Mouse (Mus musculus): ENCODE results near the gene Rb1.

The Rb1 gene

DNA sequence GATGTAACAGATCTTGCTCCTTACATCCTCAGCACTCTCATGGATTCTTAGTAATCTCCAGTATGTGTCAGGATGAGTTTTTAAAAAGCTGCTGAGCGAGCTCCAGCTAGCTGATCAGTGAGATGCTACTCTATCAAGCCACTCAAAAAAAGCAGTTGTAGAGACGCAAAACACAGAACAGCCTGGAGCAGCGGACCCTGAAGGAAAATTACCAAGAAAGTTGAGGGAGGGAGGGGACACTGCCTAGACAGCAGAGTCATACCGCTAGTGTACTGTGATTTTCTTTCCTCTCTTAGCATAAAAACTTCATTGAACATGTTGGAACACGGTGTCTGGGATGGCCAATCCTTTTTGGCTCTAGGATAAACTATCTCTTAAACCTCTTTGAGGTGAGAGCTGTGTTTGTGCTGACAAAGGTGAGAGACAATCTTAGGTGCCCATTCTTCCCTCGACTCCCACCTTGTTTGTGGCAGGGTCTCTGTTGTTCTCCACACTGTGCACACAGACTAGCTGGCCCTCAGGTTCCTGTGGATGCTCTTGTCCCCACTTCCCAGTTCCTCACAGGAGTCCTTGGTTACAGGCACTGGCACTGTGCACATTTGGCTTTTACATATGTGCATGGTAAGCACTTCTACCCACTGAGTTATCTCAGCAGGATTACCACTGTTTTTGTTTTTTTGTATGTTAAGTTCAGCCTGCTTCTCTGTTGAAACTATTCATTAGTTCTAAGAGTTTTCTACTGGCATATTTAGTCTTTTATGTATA lies 10.9 kb upstream of the Rb1 start:
- in situ Hi-C loops (cut with MboI, MseI) = no loop called here

DNA sequence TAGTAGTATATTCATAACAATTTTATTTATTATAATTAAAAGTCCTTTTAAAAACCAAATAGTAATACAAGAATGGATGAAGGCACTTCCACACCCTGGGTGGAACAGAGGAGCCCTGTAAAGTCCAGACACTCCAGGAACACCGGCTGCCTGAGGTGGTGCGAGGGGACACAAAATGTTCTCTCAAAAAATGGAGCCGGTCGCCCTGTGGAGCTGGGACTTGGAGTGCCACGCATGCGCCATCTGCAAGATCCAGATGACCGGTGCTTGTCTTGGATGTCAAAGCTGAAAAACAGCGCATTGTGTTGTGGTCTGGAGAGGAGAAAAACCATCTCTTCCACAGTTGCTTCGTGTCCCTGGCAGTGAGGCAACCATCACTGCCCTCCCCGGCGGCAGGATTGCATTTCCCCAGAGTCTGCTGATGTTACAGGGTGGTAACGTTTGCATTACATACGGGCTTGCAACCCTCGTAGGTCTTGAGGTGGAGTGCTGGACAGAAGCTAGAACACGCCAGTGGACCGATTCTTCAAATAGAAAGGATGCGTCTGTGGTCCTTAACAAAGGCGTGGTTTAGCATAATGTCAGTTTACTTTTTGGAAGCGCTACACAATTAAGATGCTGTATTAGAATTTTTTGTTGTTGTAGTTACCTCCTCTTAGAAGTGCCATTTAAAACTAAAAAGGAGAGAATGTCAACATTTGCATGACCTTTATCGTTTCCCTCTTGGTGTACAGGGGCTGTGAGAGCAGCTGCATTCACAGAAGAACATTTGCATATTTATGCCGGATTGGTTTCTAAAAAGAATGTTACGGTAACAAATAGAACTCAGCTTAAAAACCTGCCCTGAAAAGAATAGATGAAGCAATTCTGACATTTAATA lies 9.5 kb upstream of the Rb1 start:
- in situ Hi-C loops (cut with MboI, MseI) = no loop called here

DNA sequence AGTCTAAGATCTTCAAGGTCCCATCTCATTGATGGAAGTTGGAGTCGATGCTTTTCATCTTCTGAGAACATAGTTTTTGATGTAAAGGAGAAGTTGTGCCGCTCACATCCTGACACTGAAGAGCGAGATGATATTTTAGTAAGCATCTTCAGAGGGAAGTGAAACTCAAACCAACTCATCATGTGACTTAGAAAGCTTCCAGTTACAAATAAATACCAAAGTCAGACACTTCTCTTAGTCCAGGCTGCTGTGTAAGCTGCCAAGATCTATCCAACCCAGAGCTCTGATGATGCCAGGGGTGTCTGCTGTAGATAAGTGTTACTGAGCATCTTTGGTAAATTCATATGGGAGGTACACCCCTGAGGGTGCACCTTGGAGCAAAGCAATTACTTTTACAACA lies 8.3 kb upstream of the Rb1 start:
- in situ Hi-C loops (cut with MboI, MseI) = no loop called here

DNA sequence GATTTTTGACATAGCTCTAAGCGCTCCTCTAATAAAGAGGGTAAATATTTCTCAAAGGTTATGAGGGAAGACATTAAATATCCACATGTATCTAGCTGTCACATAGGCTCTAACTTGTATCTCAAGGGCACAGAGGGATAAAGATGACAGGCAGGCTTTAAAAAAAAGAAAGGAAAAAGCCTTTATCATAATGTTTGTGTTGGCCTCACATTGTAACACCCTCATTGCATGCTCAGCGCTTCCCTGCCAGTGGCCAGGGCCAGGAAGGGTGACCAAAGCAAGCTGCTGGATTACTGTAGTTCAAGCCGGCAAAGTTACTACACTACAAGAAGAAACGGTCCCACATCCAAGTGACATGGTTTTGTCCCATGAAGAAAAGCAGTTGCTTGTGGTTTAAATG lies 5.8 kb upstream of the Rb1 start:
- in situ Hi-C loops (cut with MboI, MseI) = no loop called here

DNA sequence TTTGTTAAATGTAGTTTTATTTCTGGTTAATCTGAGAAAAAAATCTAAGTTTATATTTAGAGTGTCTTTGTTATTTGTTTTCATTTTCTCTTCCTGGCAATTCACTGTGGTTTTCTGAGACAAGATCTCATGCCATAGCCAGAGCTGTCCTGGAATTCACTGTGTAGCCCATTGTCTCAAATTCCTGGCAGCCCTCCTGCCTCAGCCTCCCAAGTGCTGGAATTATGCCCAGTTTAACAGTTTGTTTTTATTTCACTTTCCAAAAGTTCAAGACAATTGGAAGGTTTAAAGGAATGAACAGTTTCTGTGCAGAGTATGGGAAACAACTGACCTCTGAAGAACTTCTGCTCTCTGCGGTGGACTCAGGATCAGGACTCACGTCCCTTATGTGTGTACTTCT lies 4.2 kb upstream of the Rb1 start:
- in situ Hi-C loops (cut with MboI, MseI) = no loop called here

DNA sequence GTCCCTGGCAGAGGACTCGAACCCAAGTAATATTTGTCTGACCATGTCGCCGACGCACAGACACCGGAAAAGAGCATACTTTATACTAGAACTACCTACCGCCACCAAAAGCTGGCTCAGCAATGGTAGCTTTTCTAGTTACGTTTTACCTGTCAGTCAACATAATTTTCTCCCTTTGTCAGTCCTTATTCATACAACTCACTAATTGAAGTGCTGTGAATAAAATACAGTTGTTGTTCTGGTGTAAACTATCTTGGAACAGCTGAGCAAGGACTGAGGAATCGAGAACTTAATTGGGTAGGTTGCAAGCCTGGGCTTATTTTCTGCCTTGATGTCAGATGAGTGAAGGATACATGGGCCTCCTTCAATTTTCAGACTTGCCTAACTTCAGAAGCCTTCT lies 889 bp upstream of the Rb1 start:
- in situ Hi-C loops (cut with MboI, MseI) = no loop called here

DNA sequence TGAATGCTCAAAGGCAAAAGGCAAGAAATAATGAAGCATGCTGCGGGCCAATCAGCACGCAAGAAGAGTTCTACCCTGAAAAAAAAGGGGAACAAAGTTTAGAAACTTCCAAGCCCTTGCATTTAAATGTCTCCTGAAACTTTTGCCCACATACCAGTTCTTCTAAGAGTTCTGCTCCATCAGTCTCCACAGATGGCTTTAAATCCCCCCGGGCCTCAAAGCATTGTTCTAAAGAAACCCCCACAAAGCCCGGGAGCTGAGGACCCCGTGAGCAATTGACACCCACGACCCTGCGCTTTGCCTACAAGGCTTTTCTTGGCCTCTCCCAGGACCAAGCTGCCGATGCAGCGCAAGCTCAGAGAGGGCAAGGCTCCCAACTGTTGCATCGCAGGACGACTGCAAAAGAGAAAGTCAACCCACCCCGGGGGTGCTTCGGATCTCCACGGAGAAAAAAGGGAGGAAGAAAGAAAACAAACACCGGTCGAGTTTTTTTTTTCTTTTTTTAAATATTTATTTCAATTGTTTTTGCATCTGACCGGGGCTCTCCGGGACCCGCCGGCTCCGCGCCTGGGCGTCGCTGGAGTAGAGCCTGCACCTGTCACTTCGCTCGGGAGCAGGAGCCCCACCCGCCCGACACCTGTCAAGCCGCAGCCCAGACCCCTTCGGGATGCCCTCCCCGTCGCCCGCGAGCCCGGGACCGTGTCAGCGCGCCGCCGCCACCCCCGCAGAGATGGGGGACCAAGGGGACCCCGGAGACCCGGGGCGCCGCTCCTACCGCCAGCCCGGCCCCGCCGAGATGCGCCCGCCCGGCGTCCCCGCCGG lies 777 bp downstream of the Rb1 start:
- in situ Hi-C loops (cut with MboI, MseI) = no loop called here

DNA sequence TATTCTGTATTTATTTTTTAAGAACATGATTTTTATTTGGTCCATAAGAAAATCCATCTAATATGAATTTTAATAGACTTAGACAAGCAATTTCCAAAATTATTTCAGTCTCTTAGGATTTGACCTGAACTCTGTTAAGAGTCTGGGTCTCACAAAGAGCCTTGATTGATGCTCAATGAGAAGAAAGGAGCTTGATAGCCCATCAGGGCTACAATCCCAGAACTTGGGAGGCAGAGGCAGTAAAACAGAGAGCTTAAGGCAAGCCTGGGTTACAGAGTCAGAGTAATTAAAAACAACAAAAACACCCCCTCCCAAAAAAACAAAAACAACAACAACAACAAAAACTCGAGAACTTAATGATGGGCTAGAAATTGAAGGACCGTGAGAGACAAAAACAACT lies 1.7 kb downstream of the Rb1 start:
- in situ Hi-C loops (cut with MboI, MseI) = no loop called here

DNA sequence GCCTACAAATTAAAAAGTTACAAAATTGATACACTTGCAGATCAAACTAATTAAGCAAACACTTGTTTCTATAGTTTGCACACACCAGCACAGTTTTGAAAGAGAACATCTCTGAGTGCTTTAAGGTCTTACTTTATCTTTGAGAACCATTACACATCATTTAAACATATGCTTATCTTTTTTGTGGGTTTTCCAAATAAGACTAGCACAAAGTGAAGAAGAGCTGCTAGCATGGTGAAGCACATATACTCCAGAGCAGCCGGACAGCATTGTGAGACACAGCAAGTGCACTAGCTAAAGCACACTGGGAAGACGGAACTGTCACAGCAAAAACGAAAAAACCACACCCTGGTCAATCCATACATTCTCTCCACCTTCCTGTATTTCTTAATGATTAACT lies 3.5 kb downstream of the Rb1 start:
- in situ Hi-C loops (cut with MboI, MseI) = no loop called here

DNA sequence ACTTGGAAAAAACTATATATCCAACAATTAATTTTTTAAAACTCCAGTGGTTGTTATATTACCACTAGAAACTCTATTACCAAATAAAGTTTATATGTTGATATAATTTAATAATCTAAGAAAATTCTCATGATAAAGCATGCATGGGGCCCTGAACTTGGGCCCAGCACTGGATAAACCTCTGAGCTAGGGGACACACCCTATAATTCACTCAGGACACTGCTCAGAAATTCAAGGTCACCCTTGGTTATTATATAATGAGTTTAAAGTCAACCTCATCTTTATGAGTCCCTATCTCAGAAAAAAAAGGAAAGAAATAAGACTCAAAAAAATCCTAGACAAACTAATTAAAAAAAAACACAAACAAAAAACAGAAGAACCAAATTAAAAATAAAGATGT lies 8.7 kb downstream of the Rb1 start:
- in situ Hi-C loops (cut with MboI, MseI) = no loop called here

DNA sequence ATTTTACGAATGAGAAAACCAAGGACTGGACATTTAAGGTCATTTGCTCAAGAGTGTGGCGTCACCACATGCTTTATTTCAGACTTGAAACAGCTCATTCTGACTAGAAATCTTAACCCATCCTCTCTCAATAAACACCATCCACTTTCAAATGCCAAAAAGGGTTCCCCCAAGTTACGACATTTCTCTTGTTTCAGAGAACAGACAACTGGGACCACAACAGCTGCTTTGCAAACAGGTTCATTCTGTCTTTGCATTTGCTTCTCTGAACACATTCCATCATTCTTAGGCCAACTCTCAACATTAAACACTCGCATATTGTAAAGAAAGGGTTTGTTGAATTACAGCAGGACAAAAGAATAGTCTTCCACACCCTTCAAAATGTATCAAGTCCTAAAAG lies 11.8 kb downstream of the Rb1 start:
- in situ Hi-C loops (cut with MboI, MseI) = no loop called here

DNA sequence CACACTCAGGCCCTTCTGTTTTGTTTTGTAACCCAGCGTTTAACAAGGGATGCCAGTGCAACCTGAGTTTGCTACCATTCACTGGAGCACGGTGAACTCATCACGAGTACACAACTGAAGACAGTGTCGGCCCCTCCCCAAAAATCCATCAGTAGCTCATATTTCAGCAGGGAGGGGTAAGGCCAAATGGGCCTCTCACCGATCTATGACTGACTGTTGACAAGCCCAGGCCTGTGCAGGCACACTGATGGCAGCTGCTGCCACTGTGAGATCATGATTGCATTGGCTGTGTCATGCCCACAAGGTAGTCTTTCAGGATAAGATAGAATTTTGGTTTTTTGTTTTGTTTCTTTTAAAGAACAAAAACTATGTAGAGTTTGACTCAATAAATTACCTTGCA lies 12.2 kb downstream of the Rb1 start:
- in situ Hi-C loops (cut with MboI, MseI) = no loop called here

DNA sequence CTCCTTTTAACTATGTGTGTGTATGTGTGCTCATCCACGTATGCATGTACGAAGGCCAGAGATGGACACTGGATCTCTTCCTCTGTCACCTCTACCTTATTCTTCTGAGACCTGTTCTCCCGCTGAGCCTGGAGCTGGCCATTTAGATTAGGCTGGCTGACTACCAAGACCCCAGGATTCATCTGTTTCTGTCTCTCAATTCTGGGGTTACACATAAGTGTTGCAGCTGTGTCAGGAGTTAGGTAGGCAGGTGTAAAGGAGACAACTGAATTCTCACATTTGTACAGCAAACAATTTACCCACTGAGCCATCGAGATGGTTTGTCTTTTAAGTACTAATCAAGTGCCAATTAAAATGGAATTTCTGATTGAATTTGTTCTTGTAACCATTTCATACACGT lies 12.7 kb downstream of the Rb1 start:
- in situ Hi-C loops (cut with MboI, MseI) = no loop called here

DNA sequence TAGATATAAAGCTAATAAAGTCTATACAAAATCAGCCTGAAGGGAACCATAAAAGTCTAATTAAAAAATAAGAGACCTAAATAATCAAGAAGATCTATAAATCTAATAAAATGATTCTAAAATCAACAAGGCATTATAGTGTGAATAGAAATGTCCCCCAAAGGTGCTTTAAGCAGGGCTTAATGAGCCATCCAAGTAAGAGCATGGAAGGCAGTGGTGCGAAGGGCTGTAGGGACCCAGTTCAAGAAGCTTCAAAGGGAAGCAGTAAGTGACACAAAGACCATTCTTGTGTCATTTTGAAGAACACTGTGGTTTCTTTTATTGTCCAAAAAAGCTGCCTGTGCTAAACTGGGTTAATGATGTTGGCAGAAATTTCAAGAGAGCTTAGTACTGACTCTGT lies 18.1 kb downstream of the Rb1 start:
- in situ Hi-C loops (cut with MboI, MseI) = loop anchor here (5.0 kb wide), 1 partner anchor 200 kb away; no protein-coding TSS in a partner anchor

DNA sequence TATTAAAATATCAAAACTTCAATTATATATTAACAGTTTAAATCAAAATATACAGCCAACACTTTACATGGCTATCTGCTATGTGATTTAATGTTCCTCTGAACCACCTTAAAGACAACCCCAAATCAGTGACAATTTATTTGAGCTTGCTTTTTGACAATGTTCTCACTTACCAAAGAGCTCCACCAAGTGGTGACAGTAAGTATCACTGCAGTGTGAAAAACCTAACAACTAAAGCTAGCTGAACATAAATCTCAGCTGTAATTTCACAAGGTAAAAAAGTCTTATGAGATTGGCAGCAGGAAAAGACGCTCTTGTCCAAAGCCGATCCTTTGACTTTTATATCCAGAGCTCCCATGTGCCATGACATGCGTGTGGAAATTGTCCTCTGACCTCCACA lies 22.4 kb downstream of the Rb1 start:
- in situ Hi-C loops (cut with MboI, MseI) = no loop called here

DNA sequence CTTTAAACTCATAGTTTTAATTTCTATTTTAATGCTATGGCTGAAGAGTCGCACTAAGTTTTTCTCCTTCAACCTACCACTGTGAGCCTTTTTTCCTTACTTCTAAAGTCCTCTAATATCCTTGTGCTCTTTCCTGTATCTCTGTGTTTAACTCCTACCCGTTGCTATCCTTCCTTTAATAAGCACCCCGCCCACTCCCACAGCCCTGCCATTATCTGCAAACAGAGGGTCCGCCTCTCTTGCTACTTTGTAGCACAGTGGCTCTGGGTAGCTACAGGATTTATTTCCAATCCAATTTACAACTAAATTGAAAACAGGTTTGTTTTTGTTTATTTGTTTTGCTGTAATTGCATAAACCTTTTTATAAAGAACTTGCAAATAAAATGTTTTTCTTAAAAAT lies 23.8 kb downstream of the Rb1 start:
- in situ Hi-C loops (cut with MboI, MseI) = no loop called here

DNA sequence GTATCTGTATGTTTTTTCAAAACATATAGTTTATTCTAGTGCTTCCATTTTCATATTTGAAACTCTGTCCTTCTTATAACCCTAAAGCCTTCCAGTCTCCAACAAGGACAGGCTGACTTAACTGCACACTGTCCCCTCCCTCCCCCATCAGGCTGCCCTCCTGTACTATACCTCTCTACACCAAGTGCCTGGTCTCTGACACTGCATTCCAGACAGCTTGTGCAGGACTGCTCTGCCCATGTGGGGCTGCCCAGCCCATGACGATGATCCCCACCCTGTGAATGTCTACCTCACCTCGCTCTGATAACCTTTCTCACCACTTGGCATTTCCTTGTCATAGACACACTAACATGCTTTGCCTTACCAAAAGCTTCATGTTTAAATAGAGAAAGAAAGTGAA lies 30.1 kb downstream of the Rb1 start:
- in situ Hi-C loops (cut with MboI, MseI) = no loop called here

DNA sequence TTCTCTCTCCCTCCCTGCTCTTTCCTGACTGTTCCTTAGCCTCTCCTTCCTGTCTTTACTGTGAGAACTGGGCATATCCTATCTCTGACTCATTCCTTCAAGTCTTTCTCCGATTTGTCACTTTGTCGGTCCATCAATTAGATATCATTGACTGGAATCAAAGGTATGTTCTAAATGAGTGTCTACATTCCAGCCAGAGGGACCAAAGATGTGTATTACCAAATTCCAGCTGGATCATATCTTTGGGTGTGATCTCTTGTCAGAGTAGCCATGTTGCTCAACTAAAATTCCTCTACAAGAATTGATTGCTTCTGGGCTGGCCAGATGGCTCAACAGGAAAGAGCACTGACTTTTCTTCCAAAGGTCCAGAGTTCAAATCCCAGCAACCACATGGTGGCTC lies 32.0 kb downstream of the Rb1 start:
- in situ Hi-C loops (cut with MboI, MseI) = no loop called here

DNA sequence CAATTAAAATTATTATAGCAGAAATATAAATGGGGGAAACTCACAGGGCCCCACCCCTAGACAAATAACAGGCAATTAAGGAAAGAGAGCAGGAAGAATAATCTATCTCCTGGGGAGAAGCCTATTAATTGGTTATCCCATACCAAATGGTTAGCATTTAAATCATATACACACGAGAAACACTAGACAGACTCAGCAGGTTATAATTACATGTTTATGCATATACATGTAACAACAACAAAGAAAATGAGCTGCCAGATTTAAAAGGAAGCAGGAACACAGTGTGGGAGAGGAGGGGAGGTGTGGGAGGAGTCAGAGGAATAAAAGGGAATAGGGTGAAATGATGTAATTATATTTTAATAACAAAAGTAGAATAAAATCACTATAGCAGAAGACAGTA lies 33.2 kb downstream of the Rb1 start:
- in situ Hi-C loops (cut with MboI, MseI) = no loop called here

DNA sequence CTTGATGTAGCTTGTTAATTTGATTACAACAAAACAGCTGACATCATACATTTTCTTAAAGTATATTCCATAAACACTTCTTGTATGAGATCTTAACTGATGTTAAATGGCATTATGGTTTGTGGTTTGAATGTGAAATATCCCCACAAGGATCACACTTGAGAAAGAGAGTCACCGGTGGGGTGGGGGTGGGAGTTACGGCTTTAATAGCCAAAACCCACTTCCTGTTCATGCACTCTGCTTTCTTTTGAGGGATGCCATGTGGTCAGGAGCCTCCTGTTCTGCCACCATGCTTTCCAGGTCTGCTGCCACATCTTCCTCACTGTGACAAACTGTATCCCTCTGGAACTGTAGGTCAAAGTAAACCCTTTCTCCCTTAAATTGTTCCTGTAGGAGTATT lies 35.7 kb downstream of the Rb1 start:
- in situ Hi-C loops (cut with MboI, MseI) = no loop called here

DNA sequence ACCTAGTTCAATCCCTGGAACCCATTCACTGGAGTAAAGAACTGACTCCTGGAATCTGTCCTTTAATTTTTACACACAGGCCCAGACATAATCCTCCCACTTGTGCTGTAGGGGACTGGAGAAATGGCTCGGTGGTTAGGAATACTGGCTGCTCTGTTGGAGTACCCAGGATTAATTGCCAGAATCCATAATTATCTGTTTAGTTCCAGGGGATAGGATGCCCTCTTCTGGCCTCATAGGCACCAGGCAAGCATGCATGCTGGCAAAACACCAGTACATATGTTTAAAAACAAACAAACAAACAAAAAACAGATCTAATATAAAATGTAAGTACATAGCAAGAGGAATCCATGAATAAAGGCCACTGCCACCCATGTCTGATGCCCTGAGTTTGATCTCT lies 44.6 kb downstream of the Rb1 start:
- in situ Hi-C loops (cut with MboI, MseI) = no loop called here

DNA sequence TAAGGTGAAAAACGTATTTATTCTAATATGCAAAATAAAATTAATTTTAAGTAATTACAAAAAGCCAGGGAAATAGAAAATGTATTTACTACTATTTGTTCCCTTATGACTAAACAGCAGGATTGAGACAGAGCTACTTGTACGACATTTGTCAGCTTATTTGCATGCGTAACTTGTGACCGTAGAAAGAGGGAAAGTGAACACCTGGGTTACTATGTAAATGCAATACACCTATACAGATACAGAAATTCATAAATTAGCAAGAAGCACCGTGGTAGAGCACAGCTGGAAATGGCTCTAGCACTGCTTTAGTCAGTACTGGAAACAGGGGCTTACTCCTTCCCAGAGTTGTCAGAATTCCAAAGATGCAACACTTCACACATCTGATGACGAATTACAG lies 46.5 kb downstream of the Rb1 start:
- in situ Hi-C loops (cut with MboI, MseI) = no loop called here

All from T-helper 1 cell (primary cell).